ENCODE assay signal across 17 mouse cellular contexts in genomic region chr9:14147731-14148130, GRCm38 (mm10).
DNase-seq lines count a peak whose midpoint lies in the region; ATAC-seq lines count a peak whose summit lies in the region.
"Had no signal": no experiment of that assay in that cellular context is flagged by ENCODE, and none has a peak within 500 bp of the region (broad histone marks: within the 10 kb centered on the region; RNA-seq: fewer than 3 reads in every experiment).

No protein-coding gene starts in this region.

- H3K4me3 ChIP-seq in heart, embryonic 10.5 days = no peak overlapping the region
- H3K4me3 ChIP-seq: embryonic facial prominence, embryonic 12.5 days; hindbrain, embryonic 12.5 days; left cerebral cortex, adult 2 months; limb, embryonic 12.5 days had no signal

- no peak for ATAC-seq in erythroid progenitor cell, adult 5-6 weeks (replicated peaks; ENCODE audit: low FRiP score, poor library complexity, severe bottlenecking)
- ATAC-seq: forebrain, postnatal 0 days; midbrain, embryonic 16.5 days had no signal

- no peak overlapping the region for H3K27ac ChIP-seq in heart, embryonic 10.5 days
- H3K27ac ChIP-seq: embryonic facial prominence, embryonic 12.5 days; hindbrain, embryonic 12.5 days; left cerebral cortex, adult 2 months; limb, embryonic 12.5 days; liver, embryonic 14.5 days had no signal

- no peaks in the 10 kb centered on the region for H3K4me1 ChIP-seq in heart, embryonic 10.5 days
- H3K4me1 ChIP-seq: embryonic facial prominence, embryonic 12.5 days; limb, embryonic 12.5 days had no signal

- H3K36me3 ChIP-seq in heart, embryonic 10.5 days = no peaks in the 10 kb centered on the region
- H3K36me3 ChIP-seq: embryonic facial prominence, embryonic 12.5 days; hindbrain, embryonic 12.5 days; limb, embryonic 12.5 days had no signal

- H3K9me3 ChIP-seq in heart, embryonic 10.5 days = no peaks in the 10 kb centered on the region
- H3K9me3 ChIP-seq: embryonic facial prominence, embryonic 12.5 days; hindbrain, embryonic 12.5 days; limb, embryonic 12.5 days had no signal

- 41% methylated on average over 4 of the region's 4 CpGs for WGBS in heart, embryonic 10.5 days

- DNase-seq in heart, adult 11 months = peak; percentile 98
- DNase-seq in heart, embryonic 10.5 days (ENCODE audit: low spot score) = no peak
- DNase-seq in heart, adult 8-10 months (ENCODE audit: low spot score) = peak; percentile 66
- DNase-seq in heart, postnatal 25 days (ENCODE audit: low spot score) = peak; percentile 36
- DNase-seq in kidney, postnatal 25 days = peak; percentile 5 to 46
- no peak for DNase-seq in left cerebral cortex, postnatal 25 days (ENCODE audit: low spot score in 2 of 2)
- DNase-seq: adrenal gland, postnatal 36 days; cerebellum, adult 9-10 months; forebrain, postnatal 0 days; thymus, adult 2 months had no signal

- intact Hi-C loops in heart, postnatal 25 days (cut with DNase I) = no loop called here
- intact Hi-C loops in left cerebral cortex, postnatal 25 days (cut with DNase I) = no loop called here

- H3K27me3 ChIP-seq in heart, embryonic 10.5 days (ENCODE audit: insufficient read depth, poor library complexity, severe bottlenecking) = no peaks in the 10 kb centered on the region
- H3K27me3 ChIP-seq: embryonic facial prominence, embryonic 12.5 days; hindbrain, embryonic 12.5 days; limb, embryonic 12.5 days had no signal

Comparison
In these comparisons a context has a peak if more than half of its experiments do, and no peak if none do; other contexts are left out.
1. DNase-seq: peak in heart, adult 11 months (single experiment), heart, adult 8-10 months (single experiment), heart, postnatal 25 days (single experiment) and kidney, postnatal 25 days (2 of 2); none in heart, embryonic 10.5 days (single experiment) and left cerebral cortex, postnatal 25 days (0 of 2).